Mouse (Mus musculus) forebrain, embryonic 12.5 days (tissue): ENCODE data around the gene Itga9. TPM values are rescaled to one million over a fixed set of nuclear protein-coding genes. Genes with fewer than 3 reads are reported as not detected.
A peak's percentile ranks its signal among the peaks of the same experiment; 100 is the strongest.

Source experiments
- ATAC-seq: fragments of 200-750 bp; cut with Nextera tagmentation; 2 replicates; pipeline ENCODE4 v1.8.0; 2017; ENCODE audit warnings: moderate TSS enrichment; ENCODE audit not compliant: low FRiP score
- H3K27ac ChIP-seq: fragments of 300-500 bp; sonication (generic); 2 replicates; pipeline ENCODE4 v1.5.1; 2016; ENCODE audit warnings: mild to moderate bottlenecking
- H3K27me3 ChIP-seq: fragments of 300-500 bp; sonication (generic); 2 replicates; pipeline ENCODE4 v1.6.1; 2016; ENCODE audit warnings: mild to moderate bottlenecking
- H3K36me3 ChIP-seq: fragments of 300-500 bp; sonication (generic); replicated peaks from 2 replicates; pipeline ENCODE4 v1.6.1; 2016; ENCODE audit warnings: mild to moderate bottlenecking
- H3K4me1 ChIP-seq: fragments of 300-500 bp; sonication (generic); 2 replicates; pipeline ENCODE4 v1.6.1; 2016
- H3K4me2 ChIP-seq: fragments of 300-500 bp; sonication (generic); 2 replicates; pipeline ENCODE4 v1.6.1; 2016; ENCODE audit warnings: mild to moderate bottlenecking, moderate library complexity
- H3K4me3 ChIP-seq: fragments of 300-500 bp; sonication (generic); replicated peaks from 2 replicates; pipeline ENCODE4 v1.5.1; 2016; ENCODE audit warnings: mild to moderate bottlenecking
- H3K9ac ChIP-seq: fragments of 300-500 bp; sonication (generic); 2 replicates; pipeline ENCODE4 v1.6.1; 2016; ENCODE audit warnings: mild to moderate bottlenecking
- H3K9me3 ChIP-seq: fragments of 300-500 bp; sonication (generic); 2 replicates; pipeline ENCODE4 v1.6.1; 2016
- WGBS: fragments of 180-500 bp; shearing (Covaris S2); methylation state at CpG from one replicate; pipeline ENCODE4 v1.1.7; 2016; 5-methylcytosine and 5-hydroxymethylcytosine counted together
- polyA plus RNA-seq: library from polyadenylated mRNA; unstranded; fragments of >200 nt; fragmentation: Nextera tagmentation; extraction: Ambion mirVana; gene quantifications from 2 replicates; pipeline ENCODE4 v1.2.1, GENCODE M21; 2016

Gene Itga9
- 4.9 and 7.7 TPM in 2 replicates for polyA plus RNA-seq

GRCm38 (mm10) chr9:118606148-118606816 lies at the start of gene Itga9:
Itga9 (plus strand) TSS chr9:118606690.
- Histone ChIP-seq H3K4me2 (peak within 1 kb of the TSS; percentile 96), H3K4me3 (peak within 1 kb of the TSS; percentile 69), H3K9me3 (no peaks in the 10 kb centered on the region), H3K27me3 (peaks cover 67% of the 10 kb centered on the region), H3K36me3 (no peaks in the 10 kb centered on the region), H3K27ac (no peak within 1 kb of the TSS), H3K9ac (peak within 1 kb of the TSS; percentile 80), H3K4me1 (peaks cover 10% of the 10 kb centered on the region)
- WGBS: 12% methylated on average over 40 of the region's 42 CpGs
- peak; percentile 91 for ATAC-seq

GRCm38 (mm10) chr9:118556951-118557780 lies 49.3 kb upstream of the Itga9 start:
- Histone ChIP-seq H3K27ac (no peak overlapping the region), H3K4me2 (no peak overlapping the region), H3K4me1 (no peaks in the 10 kb centered on the region), H3K9ac (no peak overlapping the region), H3K27me3 (no peaks in the 10 kb centered on the region), H3K36me3 (peaks cover 84% of the 10 kb centered on the region), H3K4me3 (no peak overlapping the region), H3K9me3 (no peaks in the 10 kb centered on the region)
- WGBS: 86% methylated on average over 24 of the region's 24 CpGs
- ATAC-seq: no peak

GRCm38 (mm10) chr9:118563356-118563755 lies 43.1 kb upstream of the Itga9 start:
- Histone ChIP-seq H3K4me3 (no peak overlapping the region), H3K9me3 (no peaks in the 10 kb centered on the region), H3K4me2 (no peak overlapping the region), H3K36me3 (peaks cover 90% of the 10 kb centered on the region), H3K27me3 (no peaks in the 10 kb centered on the region), H3K9ac (no peak overlapping the region), H3K27ac (no peak overlapping the region), H3K4me1 (no peaks in the 10 kb centered on the region)
- ATAC-seq: no peak
- 96% methylated on average over 11 of the region's 11 CpGs for WGBS

- peaks cover 86% of the 10 kb centered on the region for H3K36me3 ChIP-seq
- ATAC-seq: no peak
- WGBS: 90% methylated on average over 7 of the region's 7 CpGs
- H3K4me2 ChIP-seq: no peak overlapping the region
- H3K4me1 ChIP-seq: no peaks in the 10 kb centered on the region
- no peak overlapping the region for H3K27ac ChIP-seq
- no peaks in the 10 kb centered on the region for H3K9me3 ChIP-seq
- no peaks in the 10 kb centered on the region for H3K27me3 ChIP-seq
- no peak overlapping the region for H3K9ac ChIP-seq
- no peak overlapping the region for H3K4me3 ChIP-seq
Measured at GRCm38 (mm10) chr9:118563866-118564265, 42.6 kb upstream of the Itga9 start.

GRCm38 (mm10) chr9:118564696-118565095 lies 41.8 kb upstream of the Itga9 start:
- H3K9me3 ChIP-seq: no peaks in the 10 kb centered on the region
- peaks cover 87% of the 10 kb centered on the region for H3K36me3 ChIP-seq
- ATAC-seq: no peak
- no peaks in the 10 kb centered on the region for H3K4me1 ChIP-seq
- H3K9ac ChIP-seq: no peak overlapping the region
- no peak overlapping the region for H3K4me3 ChIP-seq
- WGBS: 92% methylated on average over 16 of the region's 16 CpGs
- H3K27me3 ChIP-seq: no peaks in the 10 kb centered on the region
- no peak overlapping the region for H3K27ac ChIP-seq
- no peak overlapping the region for H3K4me2 ChIP-seq

- no peak overlapping the region for H3K4me2 ChIP-seq
- no peak overlapping the region for H3K9ac ChIP-seq
- no peak for ATAC-seq
- no peaks in the 10 kb centered on the region for H3K9me3 ChIP-seq
- H3K4me3 ChIP-seq: no peak overlapping the region
- 88% methylated on average over 6 of the region's 6 CpGs for WGBS
- no peaks in the 10 kb centered on the region for H3K27me3 ChIP-seq
- no peaks in the 10 kb centered on the region for H3K4me1 ChIP-seq
- no peak overlapping the region for H3K27ac ChIP-seq
- peaks cover 82% of the 10 kb centered on the region for H3K36me3 ChIP-seq
Measured at GRCm38 (mm10) chr9:118569328-118569727, 37.2 kb upstream of the Itga9 start.

GRCm38 (mm10) chr9:118570865-118571264 lies 35.6 kb upstream of the Itga9 start:
- Histone ChIP-seq H3K4me3 (no peak overlapping the region), H3K36me3 (peaks cover 80% of the 10 kb centered on the region), H3K9ac (no peak overlapping the region), H3K27me3 (no peaks in the 10 kb centered on the region), H3K27ac (no peak overlapping the region), H3K9me3 (no peaks in the 10 kb centered on the region), H3K4me2 (no peak overlapping the region), H3K4me1 (no peaks in the 10 kb centered on the region)
- no peak for ATAC-seq
- 84% methylated on average over 4 of the region's 4 CpGs for WGBS

- no peak overlapping the region for H3K9ac ChIP-seq
- H3K27me3 ChIP-seq: no peaks in the 10 kb centered on the region
- WGBS: 87% methylated on average over 4 of the region's 4 CpGs
- H3K4me2 ChIP-seq: no peak overlapping the region
- no peak for ATAC-seq
- H3K27ac ChIP-seq: no peak overlapping the region
- H3K9me3 ChIP-seq: no peaks in the 10 kb centered on the region
- peaks cover 79% of the 10 kb centered on the region for H3K36me3 ChIP-seq
- no peak overlapping the region for H3K4me3 ChIP-seq
- no peaks in the 10 kb centered on the region for H3K4me1 ChIP-seq
Measured at GRCm38 (mm10) chr9:118571701-118572100, 34.8 kb upstream of the Itga9 start.

- Histone ChIP-seq H3K4me1 (no peaks in the 10 kb centered on the region), H3K4me2 (no peak overlapping the region), H3K27me3 (no peaks in the 10 kb centered on the region), H3K36me3 (peaks cover 75% of the 10 kb centered on the region), H3K4me3 (no peak overlapping the region), H3K27ac (no peak overlapping the region), H3K9ac (no peak overlapping the region), H3K9me3 (no peaks in the 10 kb centered on the region)
- WGBS: 94% methylated on average over 5 of the region's 5 CpGs
- no peak for ATAC-seq
Measured at GRCm38 (mm10) chr9:118574911-118575310, 31.6 kb upstream of the Itga9 start.

GRCm38 (mm10) chr9:118580371-118580770 lies 26.1 kb upstream of the Itga9 start:
- H3K36me3 ChIP-seq: peaks cover 59% of the 10 kb centered on the region
- WGBS: 73% methylated on average over 6 of the region's 6 CpGs

GRCm38 (mm10) chr9:118582757-118583156 lies 23.7 kb upstream of the Itga9 start:
- ATAC-seq: no peak
- no peaks in the 10 kb centered on the region for H3K9me3 ChIP-seq
- 87% methylated on average over 6 of the region's 6 CpGs for WGBS
- H3K27ac ChIP-seq: no peak overlapping the region
- no peak overlapping the region for H3K4me3 ChIP-seq
- no peak overlapping the region for H3K4me2 ChIP-seq
- no peaks in the 10 kb centered on the region for H3K27me3 ChIP-seq
- H3K36me3 ChIP-seq: peaks cover 41% of the 10 kb centered on the region
- H3K9ac ChIP-seq: no peak overlapping the region
- no peaks in the 10 kb centered on the region for H3K4me1 ChIP-seq

More at GRCm38 (mm10) chr9:118580371-118580770, 26.1 kb upstream of the Itga9 start:
- Histone ChIP-seq H3K4me3 (no peak overlapping the region), H3K27me3 (no peaks in the 10 kb centered on the region), H3K4me2 (no peak overlapping the region), H3K9ac (no peak overlapping the region), H3K27ac (no peak overlapping the region), H3K9me3 (no peaks in the 10 kb centered on the region), H3K4me1 (no peaks in the 10 kb centered on the region)
- no peak for ATAC-seq

- no peak overlapping the region for H3K4me3 ChIP-seq
- H3K27ac ChIP-seq: no peak overlapping the region
- no peak overlapping the region for H3K9ac ChIP-seq
- 82% methylated on average over 1 of the region's 1 CpGs for WGBS
- no peak overlapping the region for H3K4me2 ChIP-seq
- no peaks in the 10 kb centered on the region for H3K27me3 ChIP-seq
- H3K9me3 ChIP-seq: no peaks in the 10 kb centered on the region
- H3K36me3 ChIP-seq: peaks cover 27% of the 10 kb centered on the region
- ATAC-seq: no peak
- H3K4me1 ChIP-seq: no peaks in the 10 kb centered on the region
Measured at GRCm38 (mm10) chr9:118584838-118585237, 21.7 kb upstream of the Itga9 start.
